Mouse (Mus musculus): ENCODE results near the gene Ltbp3. TPM values are rescaled to one million over a fixed set of nuclear protein-coding genes. Genes with fewer than 3 reads are reported as not detected.

Ltbp3 gene
- polyA plus RNA-seq, 1 experiment: 8.1 TPM

GRCm38 (mm10) chr19:5780203-5780602 is 39.5 kb downstream of the Ltbp3 start:
- Histone ChIP-seq H3K4me3 (ENCODE audit: control insufficient read depth, low read depth, low read length) (no peak overlapping the region), H3K4me1 (ENCODE audit: control insufficient read depth, insufficient read depth, low read length) (no peaks in the 10 kb centered on the region), H3K27me3 (ENCODE audit: control insufficient read depth, insufficient read depth, low read length) (no peaks in the 10 kb centered on the region), H3K27ac (ENCODE audit: control insufficient read depth, insufficient read depth, low read depth, low read length) (no peak overlapping the region), H3K36me3 (ENCODE audit: control insufficient read depth, insufficient read depth, low read length) (no peaks in the 10 kb centered on the region)
- TF ChIP-seq CTCF (IDR thresholded peaks at IDR 0.05; ENCODE audit: control insufficient read depth, insufficient read depth, insufficient replicate concordance, low read depth, low read length) (peak; percentile 18; the same call in 1 of the 2 replicates), POLR2A (IDR thresholded peaks at IDR 0.05; ENCODE audit: control insufficient read depth, low read depth, low read length) (no peak)

- Histone ChIP-seq H3K4me3 (ENCODE audit: control insufficient read depth, low read depth, low read length) (no peak overlapping the region), H3K27me3 (ENCODE audit: control insufficient read depth, insufficient read depth, low read length) (no peaks in the 10 kb centered on the region), H3K36me3 (ENCODE audit: control insufficient read depth, insufficient read depth, low read length) (no peaks in the 10 kb centered on the region), H3K4me1 (ENCODE audit: control insufficient read depth, insufficient read depth, low read length) (peaks cover under 1% of the 10 kb centered on the region; the same call in 1 of the 2 replicates), H3K27ac (ENCODE audit: control insufficient read depth, insufficient read depth, low read depth, low read length) (no peak overlapping the region)
- TF ChIP-seq POLR2A (IDR thresholded peaks at IDR 0.05; ENCODE audit: control insufficient read depth, low read depth, low read length) (no peak), CTCF (IDR thresholded peaks at IDR 0.05; ENCODE audit: control insufficient read depth, insufficient read depth, insufficient replicate concordance, low read depth, low read length) (no peak)
Measured at GRCm38 (mm10) chr19:5781532-5781931, 40.8 kb downstream of the Ltbp3 start.

GRCm38 (mm10) chr19:5782121-5782520 is 41.4 kb downstream of the Ltbp3 start:
- Histone ChIP-seq H3K27ac (ENCODE audit: control insufficient read depth, insufficient read depth, low read depth, low read length) (no peak overlapping the region), H3K27me3 (ENCODE audit: control insufficient read depth, insufficient read depth, low read length) (no peaks in the 10 kb centered on the region), H3K4me1 (ENCODE audit: control insufficient read depth, insufficient read depth, low read length) (peaks cover 3% of the 10 kb centered on the region; the same call in 1 of the 2 replicates), H3K4me3 (ENCODE audit: control insufficient read depth, low read depth, low read length) (no peak overlapping the region), H3K36me3 (ENCODE audit: control insufficient read depth, insufficient read depth, low read length) (no peaks in the 10 kb centered on the region)
- TF ChIP-seq CTCF (IDR thresholded peaks at IDR 0.05; ENCODE audit: control insufficient read depth, insufficient read depth, insufficient replicate concordance, low read depth, low read length): no peak
- no peak for TF ChIP-seq POLR2A (IDR thresholded peaks at IDR 0.05; ENCODE audit: control insufficient read depth, low read depth, low read length)

- Histone ChIP-seq H3K4me1 (ENCODE audit: control insufficient read depth, insufficient read depth, low read length) (peaks cover 5% of the 10 kb centered on the region; the same call in 1 of the 2 replicates), H3K27me3 (ENCODE audit: control insufficient read depth, insufficient read depth, low read length) (no peaks in the 10 kb centered on the region), H3K36me3 (ENCODE audit: control insufficient read depth, insufficient read depth, low read length) (no peaks in the 10 kb centered on the region), H3K4me3 (ENCODE audit: control insufficient read depth, low read depth, low read length) (no peak overlapping the region), H3K27ac (ENCODE audit: control insufficient read depth, insufficient read depth, low read depth, low read length) (no peak overlapping the region)
- TF ChIP-seq CTCF (IDR thresholded peaks at IDR 0.05; ENCODE audit: control insufficient read depth, insufficient read depth, insufficient replicate concordance, low read depth, low read length) (no peak), POLR2A (IDR thresholded peaks at IDR 0.05; ENCODE audit: control insufficient read depth, low read depth, low read length) (no peak)
Measured at GRCm38 (mm10) chr19:5784958-5785577, 44.4 kb downstream of the Ltbp3 start.

GRCm38 (mm10) chr19:5786441-5787114 is 45.9 kb downstream of the Ltbp3 start:
- TF ChIP-seq CTCF (IDR thresholded peaks at IDR 0.05; ENCODE audit: control insufficient read depth, insufficient read depth, insufficient replicate concordance, low read depth, low read length): peak; percentile 87; the same call in 1 of the 2 replicates
- no peak for TF ChIP-seq POLR2A (IDR thresholded peaks at IDR 0.05; ENCODE audit: control insufficient read depth, low read depth, low read length)
- Histone ChIP-seq H3K27ac (ENCODE audit: control insufficient read depth, insufficient read depth, low read depth, low read length) (no peak overlapping the region), H3K4me1 (ENCODE audit: control insufficient read depth, insufficient read depth, low read length) (peaks cover 5% of the 10 kb centered on the region; the same call in 1 of the 2 replicates), H3K27me3 (ENCODE audit: control insufficient read depth, insufficient read depth, low read length) (no peaks in the 10 kb centered on the region), H3K36me3 (ENCODE audit: control insufficient read depth, insufficient read depth, low read length) (no peaks in the 10 kb centered on the region), H3K4me3 (ENCODE audit: control insufficient read depth, low read depth, low read length) (no peak overlapping the region)

GRCm38 (mm10) chr19:5787128-5787635 is 46.5 kb downstream of the Ltbp3 start:
- Histone ChIP-seq H3K4me3 (ENCODE audit: control insufficient read depth, low read depth, low read length) (no peak overlapping the region), H3K36me3 (ENCODE audit: control insufficient read depth, insufficient read depth, low read length) (no peaks in the 10 kb centered on the region), H3K4me1 (ENCODE audit: control insufficient read depth, insufficient read depth, low read length) (peaks cover 5% of the 10 kb centered on the region; the same call in 1 of the 2 replicates), H3K27ac (ENCODE audit: control insufficient read depth, insufficient read depth, low read depth, low read length) (no peak overlapping the region), H3K27me3 (ENCODE audit: control insufficient read depth, insufficient read depth, low read length) (no peaks in the 10 kb centered on the region)
- TF ChIP-seq CTCF (IDR thresholded peaks at IDR 0.05; ENCODE audit: control insufficient read depth, insufficient read depth, insufficient replicate concordance, low read depth, low read length) (peak; percentile 48; the same call in 1 of the 2 replicates), POLR2A (IDR thresholded peaks at IDR 0.05; ENCODE audit: control insufficient read depth, low read depth, low read length) (no peak)

GRCm38 (mm10) chr19:5787920-5788319 is 47.2 kb downstream of the Ltbp3 start:
- Histone ChIP-seq H3K4me3 (ENCODE audit: control insufficient read depth, low read depth, low read length) (no peak overlapping the region), H3K27ac (ENCODE audit: control insufficient read depth, insufficient read depth, low read depth, low read length) (no peak overlapping the region), H3K27me3 (ENCODE audit: control insufficient read depth, insufficient read depth, low read length) (no peaks in the 10 kb centered on the region), H3K36me3 (ENCODE audit: control insufficient read depth, insufficient read depth, low read length) (no peaks in the 10 kb centered on the region), H3K4me1 (ENCODE audit: control insufficient read depth, insufficient read depth, low read length) (peaks cover 5% of the 10 kb centered on the region; the same call in 1 of the 2 replicates)
- no peak for TF ChIP-seq CTCF (IDR thresholded peaks at IDR 0.05; ENCODE audit: control insufficient read depth, insufficient read depth, insufficient replicate concordance, low read depth, low read length)
- TF ChIP-seq POLR2A (IDR thresholded peaks at IDR 0.05; ENCODE audit: control insufficient read depth, low read depth, low read length): no peak

All from testis, adult 2 months (tissue).